ENCODE assay signal across 34 mouse cellular contexts in genomic region chr19:23607951-23608350, GRCm38 (mm10). TPM values are rescaled to one million over a fixed set of nuclear protein-coding genes. Genes with fewer than 3 reads are reported as not detected.
"Had no signal": no experiment of that assay in that cellular context is flagged by ENCODE, and none has a peak within 500 bp of the region (broad histone marks: within the 10 kb centered on the region; RNA-seq: fewer than 3 reads in every experiment).

No protein-coding gene starts in this region.

- ATAC-seq: forebrain, embryonic 13.5 days; forebrain, embryonic 14.5 days; forebrain, embryonic 15.5 days; forebrain, embryonic 16.5 days; forebrain, postnatal 0 days had no signal

- DNase-seq: cerebellum, adult 8-10 months; cerebellum, adult 9-10 months; cerebellum, adult 9-11 months; cerebellum, postnatal 10 days; cerebellum, postnatal 14 days; cerebellum, postnatal 25 days; cerebellum, postnatal 36 days; embryo, embryonic 11 days; forebrain, postnatal 0 days; gastrocnemius, adult 2 months; gastrocnemius, postnatal 10 days; gastrocnemius, postnatal 14 days; gastrocnemius, postnatal 25 days; gastrocnemius, postnatal 36 days; heart, adult 11 months; heart, adult 18-20 months; heart, adult 2 months had no signal

- H3K4me3 ChIP-seq: embryonic facial prominence, embryonic 10.5 days; embryonic facial prominence, embryonic 12.5 days; embryonic facial prominence, embryonic 13.5 days; embryonic facial prominence, embryonic 15.5 days; erythroblast, embryonic 14.5 days; forebrain, embryonic 10.5 days; forebrain, embryonic 12.5 days; forebrain, embryonic 13.5 days; forebrain, embryonic 15.5 days; gastrocnemius, adult 2 months; heart, adult 2 months had no signal

- H3K27ac ChIP-seq: embryonic facial prominence, embryonic 10.5 days; embryonic facial prominence, embryonic 12.5 days; embryonic facial prominence, embryonic 13.5 days; embryonic facial prominence, embryonic 15.5 days; forebrain, embryonic 10.5 days; forebrain, embryonic 12.5 days; forebrain, embryonic 13.5 days; forebrain, embryonic 15.5 days; gastrocnemius, adult 2 months; heart, adult 2 months had no signal

RNA-seq across cellular contexts. Expression of gene 1700028P14Rik, which starts 44.7 kb away (rescaled TPM):
- total RNA-seq: common myeloid progenitor, adult 5-6 weeks; gastrocnemius, adult 18-20 months; gastrocnemius, adult 2 months; gastrocnemius, adult 8-10 months; gastrocnemius, postnatal 10 days; gastrocnemius, postnatal 14 days; gastrocnemius, postnatal 25 days; gastrocnemius, postnatal 36 days; gastrocnemius, postnatal 4 days; granulocyte monocyte progenitor cell, adult 5-6 weeks; heart, adult 18-20 months; heart, adult 2 months; heart, adult 8-10 months had no signal
